Mouse (Mus musculus): ENCODE data around the gene Disc1. TPM values are rescaled to one million over a fixed set of nuclear protein-coding genes. Genes with fewer than 3 reads are reported as not detected.

Disc1 gene
- total and polyA plus RNA-seq, 2 experiments from 2014 or later: 1.2 to 5.2 TPM

- 0 out of 2 replicates have a peak, but pooled peaks have one; percentile 8 for ATAC-seq (ENCODE audit: insufficient read depth, low read depth)
- DNase-seq (ENCODE audit: low spot score): no peak
- TF ChIP-seq CTCF (IDR thresholded peaks at IDR 0.05; ENCODE audit: low read depth) (peak; percentile 76), EP300 (IDR thresholded peaks at IDR 0.05; ENCODE audit: low read depth) (no peak)
- Histone ChIP-seq H3K36me3 (replicated peaks; ENCODE audit: control insufficient read depth, insufficient read depth, low read length) (no peaks in the 10 kb centered on the region), H3K4me2 (ENCODE audit: low read depth, low read length) (no peak overlapping the region), H3K4me3 (ENCODE audit: low read depth, low read length) (no peak overlapping the region), H3K27ac (ENCODE audit: low read depth) (no peak overlapping the region), H3K4me1 (ENCODE audit: control insufficient read depth, insufficient read depth) (no peaks in the 10 kb centered on the region), H3K9ac (replicated peaks; ENCODE audit: low read depth, low read length) (no peak overlapping the region), H3K9me3 (replicated peaks; ENCODE audit: control insufficient read depth, low read length) (no peaks in the 10 kb centered on the region), H3K27me3 (ENCODE audit: control insufficient read depth, insufficient read depth, low read length) (no peaks in the 10 kb centered on the region)
- 47% methylated on average over 2 of the region's 2 CpGs for WGBS
Observed at GRCm38 (mm10) chr8:125052026-125052425, 2.0 kb upstream of the Disc1 start.

- DNase-seq (ENCODE audit: low spot score) (peak; percentile 40), ATAC-seq (ENCODE audit: insufficient read depth, low read depth) (peak; percentile 67)
- H3K4me3 ChIP-seq (ENCODE audit: low read depth, low read length): peak overlapping the region; percentile 66
- H3K36me3 ChIP-seq (replicated peaks; ENCODE audit: control insufficient read depth, insufficient read depth, low read length): no peaks in the 10 kb centered on the region
- TF ChIP-seq CTCF (IDR thresholded peaks at IDR 0.05; ENCODE audit: low read depth) (0 out of 2 replicates have a peak, but pooled peaks have one; percentile 7), EP300 (IDR thresholded peaks at IDR 0.05; ENCODE audit: low read depth) (no peak)
- H3K9ac ChIP-seq (replicated peaks; ENCODE audit: low read depth, low read length): peak overlapping the region; percentile 63
- peak overlapping the region; percentile 79 for H3K27ac ChIP-seq (ENCODE audit: low read depth)
- no peaks in the 10 kb centered on the region for H3K9me3 ChIP-seq (replicated peaks; ENCODE audit: control insufficient read depth, low read length)
- H3K27me3 ChIP-seq (ENCODE audit: control insufficient read depth, insufficient read depth, low read length): no peaks in the 10 kb centered on the region
- WGBS: under 1% methylated on average over 36 of the region's 38 CpGs
- H3K4me1 ChIP-seq (ENCODE audit: control insufficient read depth, insufficient read depth): no peaks in the 10 kb centered on the region
- H3K4me2 ChIP-seq (ENCODE audit: low read depth, low read length): peak overlapping the region; percentile 78
Observed at GRCm38 (mm10) chr8:125054436-125054810, 428 bp downstream of the Disc1 start.

GRCm38 (mm10) chr8:125060904-125061303 lies 6.9 kb downstream of the Disc1 start:
- DNase-seq (ENCODE audit: low spot score): no peak
- no peak overlapping the region for H3K9ac ChIP-seq (replicated peaks; ENCODE audit: low read depth, low read length)
- H3K4me1 ChIP-seq (ENCODE audit: control insufficient read depth, insufficient read depth): no peaks in the 10 kb centered on the region
- H3K9me3 ChIP-seq (replicated peaks; ENCODE audit: control insufficient read depth, low read length): no peaks in the 10 kb centered on the region
- WGBS: 76% methylated on average over 8 of the region's 8 CpGs
- TF ChIP-seq CTCF (IDR thresholded peaks at IDR 0.05; ENCODE audit: low read depth) (no peak), EP300 (IDR thresholded peaks at IDR 0.05; ENCODE audit: low read depth) (no peak)
- no peaks in the 10 kb centered on the region for H3K36me3 ChIP-seq (replicated peaks; ENCODE audit: control insufficient read depth, insufficient read depth, low read length)
- no peak overlapping the region for H3K27ac ChIP-seq (ENCODE audit: low read depth)
- H3K4me2 ChIP-seq (ENCODE audit: low read depth, low read length): no peak overlapping the region
- no peaks in the 10 kb centered on the region for H3K27me3 ChIP-seq (ENCODE audit: control insufficient read depth, insufficient read depth, low read length)
- H3K4me3 ChIP-seq (ENCODE audit: low read depth, low read length): no peak overlapping the region
- no peak for ATAC-seq (ENCODE audit: insufficient read depth, low read depth)

GRCm38 (mm10) chr8:125065596-125065995 lies 11.6 kb downstream of the Disc1 start:
- Histone ChIP-seq H3K9ac (replicated peaks; ENCODE audit: low read depth, low read length) (no peak overlapping the region), H3K4me2 (ENCODE audit: low read depth, low read length) (no peak overlapping the region), H3K9me3 (replicated peaks; ENCODE audit: control insufficient read depth, low read length) (no peaks in the 10 kb centered on the region), H3K4me1 (ENCODE audit: control insufficient read depth, insufficient read depth) (peaks cover 10% of the 10 kb centered on the region; the same call in 1 of the 2 replicates), H3K4me3 (ENCODE audit: low read depth, low read length) (no peak overlapping the region), H3K27ac (ENCODE audit: low read depth) (no peak overlapping the region), H3K36me3 (replicated peaks; ENCODE audit: control insufficient read depth, insufficient read depth, low read length) (no peaks in the 10 kb centered on the region), H3K27me3 (ENCODE audit: control insufficient read depth, insufficient read depth, low read length) (no peaks in the 10 kb centered on the region)
- DNase-seq (ENCODE audit: low spot score): no peak
- no peak for TF ChIP-seq CTCF (IDR thresholded peaks at IDR 0.05; ENCODE audit: low read depth)
- TF ChIP-seq EP300 (IDR thresholded peaks at IDR 0.05; ENCODE audit: low read depth): no peak
- no peak for ATAC-seq (ENCODE audit: insufficient read depth, low read depth)
- 45% methylated on average over 6 of the region's 6 CpGs for WGBS

GRCm38 (mm10) chr8:125066913-125067595 lies 13.1 kb downstream of the Disc1 start:
- Histone ChIP-seq H3K4me2 (ENCODE audit: low read depth, low read length) (peak overlapping the region; percentile 46), H3K4me1 (ENCODE audit: control insufficient read depth, insufficient read depth) (peaks cover 10% of the 10 kb centered on the region; the same call in 1 of the 2 replicates), H3K27ac (ENCODE audit: low read depth) (peak overlapping the region; percentile 91), H3K36me3 (replicated peaks; ENCODE audit: control insufficient read depth, insufficient read depth, low read length) (no peaks in the 10 kb centered on the region), H3K9me3 (replicated peaks; ENCODE audit: control insufficient read depth, low read length) (no peaks in the 10 kb centered on the region), H3K9ac (replicated peaks; ENCODE audit: low read depth, low read length) (no peak overlapping the region), H3K27me3 (ENCODE audit: control insufficient read depth, insufficient read depth, low read length) (no peaks in the 10 kb centered on the region), H3K4me3 (ENCODE audit: low read depth, low read length) (peak overlapping the region; percentile 11; the same call in 1 of the 2 replicates)
- DNase-seq (ENCODE audit: low spot score) (peak; percentile 87), ATAC-seq (ENCODE audit: insufficient read depth, low read depth) (peak; percentile 81)
- TF ChIP-seq CTCF (IDR thresholded peaks at IDR 0.05; ENCODE audit: low read depth) (peak; percentile 82), EP300 (IDR thresholded peaks at IDR 0.05; ENCODE audit: low read depth) (0 out of 2 replicates have a peak, but pooled peaks have one; percentile 25)
- 14% methylated on average over 12 of the region's 12 CpGs for WGBS
